Mouse (Mus musculus): Measurements from ENCODE around the gene Fads1. TPM values are rescaled to one million over a fixed set of nuclear protein-coding genes. Genes with fewer than 3 reads are reported as not detected.
A peak's percentile ranks its signal among the peaks of the same experiment; 100 is the strongest.
"Not testable (repeated sequence)": the region's sequence is repeated elsewhere in the genome, so short reads cannot be mapped to it uniquely, and the experiment has no call there.

The Fads1 gene
- 1 to 10 TPM; 5.4 to 6.0 (median 5.7) TPM for polyA plus RNA-seq (2017; shearing (Covaris generic))

- ATAC-seq, result peak; percentile 94
Observed at GRCm38 (mm10) chr19:10182670-10183298, at the start of gene Fads1. Gene Fads1 (plus strand): TSS chr19:10182888.

GRCm38 (mm10) chr19:10134692-10135091, 48.0 kb upstream of the Fads1 start:
- ATAC-seq, result no peak

- no peak for ATAC-seq
Observed at GRCm38 (mm10) chr19:10137423-10137822, 45.3 kb upstream of the Fads1 start.

GRCm38 (mm10) chr19:10139736-10140135, 43.0 kb upstream of the Fads1 start:
- no peak for ATAC-seq

GRCm38 (mm10) chr19:10143667-10144066, 39.0 kb upstream of the Fads1 start:
- no peak for ATAC-seq

GRCm38 (mm10) chr19:10144464-10144863, 38.2 kb upstream of the Fads1 start:
- ATAC-seq, result no peak

- ATAC-seq, result no peak
Observed at GRCm38 (mm10) chr19:10148555-10148954, 34.1 kb upstream of the Fads1 start.

GRCm38 (mm10) chr19:10149189-10149588, 33.5 kb upstream of the Fads1 start:
- no peak for ATAC-seq

GRCm38 (mm10) chr19:10157725-10158124, 25.0 kb upstream of the Fads1 start:
- ATAC-seq, result no peak

GRCm38 (mm10) chr19:10163896-10164295, 18.8 kb upstream of the Fads1 start:
- ATAC-seq, result no peak

- ATAC-seq, result not testable (repeated sequence)
Observed at GRCm38 (mm10) chr19:10165928-10166327, 16.8 kb upstream of the Fads1 start.

GRCm38 (mm10) chr19:10167112-10167511, 15.6 kb upstream of the Fads1 start:
- no peak for ATAC-seq

- ATAC-seq, result no peak
Observed at GRCm38 (mm10) chr19:10167951-10168350, 14.7 kb upstream of the Fads1 start.

- ATAC-seq, result no peak
Observed at GRCm38 (mm10) chr19:10168441-10168840, 14.2 kb upstream of the Fads1 start.

- no peak for ATAC-seq
Observed at GRCm38 (mm10) chr19:10169179-10169578, 13.5 kb upstream of the Fads1 start.

GRCm38 (mm10) chr19:10169692-10170330, 12.9 kb upstream of the Fads1 start:
- ATAC-seq, result not testable (repeated sequence)

GRCm38 (mm10) chr19:10170466-10170865, 12.2 kb upstream of the Fads1 start:
- no peak for ATAC-seq

GRCm38 (mm10) chr19:10171359-10171758, 11.3 kb upstream of the Fads1 start:
- ATAC-seq, result no peak

- no peak for ATAC-seq
Observed at GRCm38 (mm10) chr19:10171846-10172245, 10.8 kb upstream of the Fads1 start.

GRCm38 (mm10) chr19:10173116-10173718, 9.5 kb upstream of the Fads1 start:
- ATAC-seq, result no peak

- ATAC-seq, result no peak
Observed at GRCm38 (mm10) chr19:10173844-10174539, 8.7 kb upstream of the Fads1 start.

GRCm38 (mm10) chr19:10174956-10175355, 7.7 kb upstream of the Fads1 start:
- no peak for ATAC-seq

GRCm38 (mm10) chr19:10176477-10176876, 6.2 kb upstream of the Fads1 start:
- ATAC-seq, result no peak

Data from inflammation-experienced regulatory T-cells, adult 6 months (primary cell).